Mouse (Mus musculus): ENCODE measurements around the gene Usp9x.

DNA sequence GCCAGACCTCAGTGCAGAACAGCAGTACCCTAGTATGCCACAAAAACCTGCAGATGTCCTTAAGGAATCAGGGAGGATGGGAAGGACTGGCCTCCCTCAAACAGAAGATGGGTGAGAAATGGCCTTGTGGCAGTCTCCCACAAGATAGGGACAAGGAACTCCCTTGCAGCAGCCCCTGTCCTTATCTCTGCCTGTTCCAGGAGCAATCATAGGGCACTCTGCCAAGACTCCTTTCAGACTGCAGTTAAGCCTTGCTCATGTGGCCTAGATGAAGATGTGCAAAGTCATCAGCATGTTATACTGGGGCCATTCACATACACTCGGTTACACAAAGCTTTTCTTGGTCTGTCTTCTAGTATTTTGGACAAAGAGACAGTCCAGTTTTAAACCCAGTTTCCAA lies 16.7 kb upstream of the Usp9x start:
- TF ChIP-seq ZNF384 (IDR thresholded peaks at IDR 0.05; ENCODE audit: low read depth, low read length) (no peak), ZC3H11A (IDR thresholded peaks at IDR 0.05; ENCODE audit: borderline replicate concordance, low read depth, low read length) (no peak), CHD2 (IDR thresholded peaks at IDR 0.05; ENCODE audit: low read depth, low read length) (no peak)
